Mouse (Mus musculus) lung, postnatal 0 days (tissue): ENCODE data around the gene Kcnj9. TPM values are rescaled to one million over a fixed set of nuclear protein-coding genes. Genes with fewer than 3 reads are reported as not detected.
A peak's percentile ranks its signal among the peaks of the same experiment; 100 is the strongest.

Source experiments
- ATAC-seq: fragments of 200-750 bp; cut with Nextera tagmentation; 2 replicates; pipeline ENCODE4 v1.8.0; 2017; ENCODE audit warnings: moderate library complexity
- DNase-seq: peaks from one replicate; pipeline ENCODE4 v3.0.0-alpha.2; 2016; ENCODE audit warnings: low spot score
- H3K27ac ChIP-seq: fragments of 300-500 bp; sonication (generic); 2 replicates; pipeline ENCODE4 v1.5.1; 2014; ENCODE audit warnings: antibody characterized with exemption, mild to moderate bottlenecking, low read length, mixed read lengths
- H3K27me3 ChIP-seq: fragments of 300-500 bp; sonication (generic); replicated peaks from 2 replicates; pipeline ENCODE4 v1.6.1; 2014; ENCODE audit warnings: low read length, mixed read lengths; ENCODE audit not compliant: insufficient read depth
- H3K36me3 ChIP-seq: fragments of 300-500 bp; sonication (generic); 2 replicates; pipeline ENCODE4 v1.6.1; 2014; ENCODE audit warnings: low read length, mixed read lengths; ENCODE audit not compliant: insufficient read depth
- H3K4me1 ChIP-seq: fragments of 300-500 bp; sonication (generic); 2 replicates; pipeline ENCODE4 v1.6.1; 2014; ENCODE audit warnings: antibody characterized with exemption, low read depth, low read length, mixed read lengths; ENCODE audit not compliant: insufficient read depth
- H3K4me2 ChIP-seq: fragments of 300-500 bp; sonication (generic); replicated peaks from 2 replicates; pipeline ENCODE4 v1.6.1; 2014; ENCODE audit warnings: low read depth, mild to moderate bottlenecking, low read length, moderate library complexity, mixed read lengths
- H3K4me3 ChIP-seq: fragments of 300-500 bp; sonication (generic); 2 replicates; pipeline ENCODE4 v1.5.1; 2014; ENCODE audit warnings: low read depth, low read length
- H3K9ac ChIP-seq: fragments of 300-500 bp; sonication (generic); replicated peaks from 2 replicates; pipeline ENCODE4 v1.6.1; 2014; ENCODE audit warnings: low read depth, mild to moderate bottlenecking
- H3K9me3 ChIP-seq: fragments of 300-500 bp; sonication (generic); 2 replicates; pipeline ENCODE4 v1.6.1; 2016; ENCODE audit warnings: low read length, mixed read lengths
- CTCF ChIP-seq: IDR thresholded peaks from 2 replicates; pipeline ENCODE4 v1.5.1; 2016; ENCODE audit warnings: antibody characterized with exemption, mild to moderate bottlenecking
- EP300 ChIP-seq: IDR thresholded peaks from 2 replicates; pipeline ENCODE4 v1.6.1; 2016; ENCODE audit warnings: antibody characterized with exemption, mild to moderate bottlenecking, control low read depth
- WGBS: fragments of 180-500 bp; shearing (Covaris S2); extraction: QIAGEN DNeasy Blood & Tissue Kit; methylation state at CpG from one replicate; pipeline ENCODE4 v1.1.7; 2014; 5-methylcytosine and 5-hydroxymethylcytosine counted together
- polyA plus RNA-seq: library from polyadenylated mRNA; unstranded; fragments of >200 nt; fragmentation: Nextera tagmentation; extraction: Ambion mirVana; gene quantifications from 2 replicates; pipeline ENCODE4 v1.2.1, GENCODE M21; 2015

Gene Kcnj9
- polyA plus RNA-seq, 1 experiment from 2014 or later, result not detected

GRCm38 (mm10) chr1:172324725-172325124, 4.4 kb downstream of the Kcnj9 start:
- peak; percentile 88 for DNase-seq
- ATAC-seq, result peak; percentile 81
- H3K4me3 ChIP-seq, result no peak overlapping the region
- no peaks in the 10 kb centered on the region for H3K9me3 ChIP-seq
- H3K36me3 ChIP-seq, result no peaks in the 10 kb centered on the region
- no peaks in the 10 kb centered on the region; the same call in 1 of the 2 replicates for H3K4me1 ChIP-seq
- TF ChIP-seq CTCF (peak; percentile 95), EP300 (no peak)
- no peak overlapping the region for H3K27ac ChIP-seq
- no peak overlapping the region for H3K9ac ChIP-seq
- 14% methylated on average over 7 of the region's 7 CpGs for WGBS
- H3K4me2 ChIP-seq, result no peak overlapping the region
- peaks cover 39% of the 10 kb centered on the region; the same call in 1 of the 2 replicates for H3K27me3 ChIP-seq

GRCm38 (mm10) chr1:172323801-172324359, 5.2 kb downstream of the Kcnj9 start:
- no peaks in the 10 kb centered on the region for H3K9me3 ChIP-seq
- TF ChIP-seq EP300 (no peak), CTCF (no peak)
- WGBS, result 55% methylated on average over 6 of the region's 6 CpGs
- H3K27me3 ChIP-seq, result peaks cover 35% of the 10 kb centered on the region; the same call in 1 of the 2 replicates
- H3K4me1 ChIP-seq, result no peaks in the 10 kb centered on the region; the same call in 1 of the 2 replicates
- H3K36me3 ChIP-seq, result no peaks in the 10 kb centered on the region
- H3K4me3 ChIP-seq, result no peak overlapping the region
- no peak overlapping the region for H3K27ac ChIP-seq
- DNase-seq (no peak), ATAC-seq (no peak)
- H3K4me2 ChIP-seq, result no peak overlapping the region
- H3K9ac ChIP-seq, result no peak overlapping the region

- TF ChIP-seq CTCF (no peak), EP300 (no peak)
- Histone ChIP-seq H3K4me1 (no peaks in the 10 kb centered on the region; the same call in 1 of the 2 replicates), H3K36me3 (no peaks in the 10 kb centered on the region), H3K4me2 (no peak overlapping the region), H3K27ac (no peak overlapping the region), H3K9ac (no peak overlapping the region), H3K9me3 (no peaks in the 10 kb centered on the region), H3K4me3 (no peak overlapping the region), H3K27me3 (peaks cover 30% of the 10 kb centered on the region; the same call in 1 of the 2 replicates)
- DNase-seq (no peak), ATAC-seq (no peak)
- WGBS, result 51% methylated on average over 5 of the region's 5 CpGs
Measured at GRCm38 (mm10) chr1:172323298-172323697, 5.8 kb downstream of the Kcnj9 start.

DNA sequence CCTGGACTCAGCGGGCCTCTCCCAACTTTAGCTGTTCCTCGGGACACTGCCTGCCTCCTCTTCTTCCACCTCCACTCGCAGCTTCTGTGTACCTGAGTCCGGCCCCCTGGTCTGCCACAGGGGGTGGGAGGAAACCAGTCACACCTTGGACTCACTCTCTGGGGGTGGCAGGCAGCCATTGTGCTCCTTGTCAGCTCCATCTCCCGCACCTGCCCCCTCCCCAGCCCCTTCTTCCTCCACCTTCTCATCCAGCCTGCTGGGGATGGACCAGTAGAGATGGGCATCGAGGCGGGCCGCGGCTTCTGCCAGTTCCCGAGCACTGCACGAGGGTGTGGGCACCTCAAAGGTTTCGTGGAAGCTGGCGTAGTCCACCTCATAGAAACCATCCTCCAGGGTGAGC, 6.4 kb downstream of the Kcnj9 start:
- no peak overlapping the region for H3K27ac ChIP-seq
- H3K9me3 ChIP-seq, result no peaks in the 10 kb centered on the region
- no peak for TF ChIP-seq EP300
- no peak for TF ChIP-seq CTCF
- no peaks in the 10 kb centered on the region; the same call in 1 of the 2 replicates for H3K4me1 ChIP-seq
- 57% methylated on average over 13 of the region's 13 CpGs for WGBS
- peaks cover 24% of the 10 kb centered on the region; the same call in 1 of the 2 replicates for H3K27me3 ChIP-seq
- no peaks in the 10 kb centered on the region for H3K36me3 ChIP-seq
- no peak overlapping the region for H3K9ac ChIP-seq
- DNase-seq (no peak), ATAC-seq (no peak)
- H3K4me2 ChIP-seq, result no peak overlapping the region
- no peak overlapping the region for H3K4me3 ChIP-seq

GRCm38 (mm10) chr1:172319921-172320411, 9.2 kb downstream of the Kcnj9 start:
- H3K4me3 ChIP-seq, result no peak overlapping the region
- 50% methylated on average over 5 of the region's 5 CpGs for WGBS
- ATAC-seq, result no peak
- TF ChIP-seq CTCF, result no peak
- no peak for TF ChIP-seq EP300
- H3K9ac ChIP-seq, result no peak overlapping the region
- no peak overlapping the region for H3K4me2 ChIP-seq
- no peak overlapping the region for H3K27ac ChIP-seq
- H3K4me1 ChIP-seq, result no peaks in the 10 kb centered on the region
- no peaks in the 10 kb centered on the region for H3K27me3 ChIP-seq
- H3K36me3 ChIP-seq, result no peaks in the 10 kb centered on the region
- H3K9me3 ChIP-seq, result no peaks in the 10 kb centered on the region
- DNase-seq, result no peak

- no peaks in the 10 kb centered on the region for H3K4me1 ChIP-seq
- 83% methylated on average over 7 of the region's 7 CpGs for WGBS
- TF ChIP-seq EP300 (no peak), CTCF (no peak)
- ATAC-seq (no peak), DNase-seq (no peak)
- no peaks in the 10 kb centered on the region for H3K36me3 ChIP-seq
- no peaks in the 10 kb centered on the region for H3K27me3 ChIP-seq
- no peak overlapping the region for H3K9ac ChIP-seq
- no peak overlapping the region for H3K27ac ChIP-seq
- no peaks in the 10 kb centered on the region for H3K9me3 ChIP-seq
- no peak overlapping the region for H3K4me2 ChIP-seq
- no peak overlapping the region for H3K4me3 ChIP-seq
Measured at GRCm38 (mm10) chr1:172319346-172319745, 9.8 kb downstream of the Kcnj9 start.
